Mouse (Mus musculus): ENCODE measurements around the gene 5031410I06Rik. TPM values are rescaled to one million over a fixed set of nuclear protein-coding genes. Genes with fewer than 3 reads are reported as not detected.

The 5031410I06Rik gene
- polyA plus RNA-seq (2015; fragmentation: Illumina TruSeq; extraction: RNeasy Lipid Tissue Mini Kit (QIAGEN cat#74804); ENCODE audit: low read depth, low replicate concordance), result not detected

DNA sequence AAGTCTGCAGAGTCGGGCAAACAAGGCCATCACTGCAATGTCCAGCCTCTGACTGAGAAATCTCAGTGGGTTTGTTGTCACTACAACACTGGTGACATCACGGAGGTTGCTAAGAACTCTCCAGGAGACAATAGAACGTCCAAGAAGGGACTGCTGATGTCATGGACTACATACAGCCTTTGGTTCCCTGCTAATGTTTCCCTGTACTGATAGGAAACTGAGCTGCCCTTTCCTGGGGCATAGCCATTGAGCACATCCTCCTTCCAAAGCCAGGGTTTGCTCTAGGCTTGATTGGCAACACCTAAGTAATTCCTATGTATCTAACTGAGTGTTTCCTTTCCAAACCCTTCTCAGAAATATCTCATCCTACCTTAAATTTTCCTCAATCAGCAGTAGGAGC, at the start of gene 5031410I06Rik:
TSS of gene 5031410I06Rik (minus strand) at position 101 of the 400 bp plus-strand sequence.

GRCm38 (mm10) chr5:26121321-26121720, 16.2 kb upstream of the 5031410I06Rik start, which contains the start of gene Gm10220:
TSS of gene Gm10220 (minus strand) at chr5:26121421.

DNA sequence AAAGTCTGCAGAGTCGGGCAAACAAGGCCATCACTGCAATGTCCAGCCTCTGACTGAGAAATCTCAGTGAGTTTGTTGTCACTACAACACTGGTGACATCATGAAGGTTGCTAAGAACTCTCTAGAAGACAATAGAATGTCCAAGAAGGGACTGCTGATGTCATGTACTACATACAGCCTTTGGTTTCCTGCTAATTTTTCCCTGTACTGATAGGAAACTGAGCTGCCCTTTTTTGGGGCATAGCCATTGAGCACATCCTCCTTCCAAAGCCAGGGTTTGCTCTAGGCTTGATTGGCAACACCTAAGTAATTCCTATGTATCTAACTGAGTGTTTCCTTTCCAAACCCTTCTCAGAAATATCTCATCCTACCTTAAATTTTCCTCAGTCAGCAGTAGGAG, 16.0 kb downstream of the 5031410I06Rik start, which contains the start of gene Gm10471:
TSS of gene Gm10471 (minus strand) at position 101 of the 400 bp plus-strand sequence.

GRCm38 (mm10) chr5:26058481-26058880, 46.7 kb downstream of the 5031410I06Rik start, which contains the start of gene Gm7347:
TSS of gene Gm7347 (minus strand) at chr5:26058581.

Other genes with a start within 250 kb of the 5031410I06Rik start
- gene Gm21663, start 163.0 kb downstream of the 5031410I06Rik start, polyA plus RNA-seq (2015; fragmentation: Illumina TruSeq; extraction: RNeasy Lipid Tissue Mini Kit (QIAGEN cat#74804); ENCODE audit: low read depth, low replicate concordance), result not detected
- gene Gm21671, start 150.9 kb downstream of the 5031410I06Rik start, polyA plus RNA-seq (2015; fragmentation: Illumina TruSeq; extraction: RNeasy Lipid Tissue Mini Kit (QIAGEN cat#74804); ENCODE audit: low read depth, low replicate concordance), result not detected
- gene Gm21680, start 132.7 kb downstream of the 5031410I06Rik start, polyA plus RNA-seq (2015; fragmentation: Illumina TruSeq; extraction: RNeasy Lipid Tissue Mini Kit (QIAGEN cat#74804); ENCODE audit: low read depth, low replicate concordance), result not detected
- gene Gm21698, start 116.7 kb downstream of the 5031410I06Rik start, polyA plus RNA-seq (2015; fragmentation: Illumina TruSeq; extraction: RNeasy Lipid Tissue Mini Kit (QIAGEN cat#74804); ENCODE audit: low read depth, low replicate concordance), result not detected
- not detected for gene Gm1979, start 100.6 kb downstream of the 5031410I06Rik start, polyA plus RNA-seq (2015; fragmentation: Illumina TruSeq; extraction: RNeasy Lipid Tissue Mini Kit (QIAGEN cat#74804); ENCODE audit: low read depth, low replicate concordance)
- gene Gm5862, start 82.4 kb downstream of the 5031410I06Rik start, polyA plus RNA-seq (2015; fragmentation: Illumina TruSeq; extraction: RNeasy Lipid Tissue Mini Kit (QIAGEN cat#74804); ENCODE audit: low read depth, low replicate concordance), result not detected
- gene Speer4a, start 65.8 kb downstream of the 5031410I06Rik start, polyA plus RNA-seq (2015; fragmentation: Illumina TruSeq; extraction: RNeasy Lipid Tissue Mini Kit (QIAGEN cat#74804); ENCODE audit: low read depth, low replicate concordance), result not detected
- not detected for gene Gm7347, start 46.8 kb downstream of the 5031410I06Rik start, polyA plus RNA-seq (2015; fragmentation: Illumina TruSeq; extraction: RNeasy Lipid Tissue Mini Kit (QIAGEN cat#74804); ENCODE audit: low read depth, low replicate concordance)
- gene Gm10471, start 16.1 kb downstream of the 5031410I06Rik start, polyA plus RNA-seq (2015; fragmentation: Illumina TruSeq; extraction: RNeasy Lipid Tissue Mini Kit (QIAGEN cat#74804); ENCODE audit: low read depth, low replicate concordance), result not detected
- not detected for gene Gm10220, start 16.1 kb upstream of the 5031410I06Rik start, polyA plus RNA-seq (2015; fragmentation: Illumina TruSeq; extraction: RNeasy Lipid Tissue Mini Kit (QIAGEN cat#74804); ENCODE audit: low read depth, low replicate concordance)
- 0.48 TPM for gene Gm7361, start 152.3 kb upstream of the 5031410I06Rik start, polyA plus RNA-seq (2015; fragmentation: Illumina TruSeq; extraction: RNeasy Lipid Tissue Mini Kit (QIAGEN cat#74804); ENCODE audit: low read depth, low replicate concordance)

Measured in brain, adult 10 weeks (tissue).